Mouse (Mus musculus) cerebellum, postnatal 10 days (tissue): ENCODE results near the gene Ccdc142.

ENCODE experiments used
- DNase-seq, 2 experiments: peaks; one replicate each; pipeline ENCODE4 v3.0.0; 2021; ENCODE audit warnings: mixed read lengths in 2 of 2

Ccdc142 gene

DNA sequence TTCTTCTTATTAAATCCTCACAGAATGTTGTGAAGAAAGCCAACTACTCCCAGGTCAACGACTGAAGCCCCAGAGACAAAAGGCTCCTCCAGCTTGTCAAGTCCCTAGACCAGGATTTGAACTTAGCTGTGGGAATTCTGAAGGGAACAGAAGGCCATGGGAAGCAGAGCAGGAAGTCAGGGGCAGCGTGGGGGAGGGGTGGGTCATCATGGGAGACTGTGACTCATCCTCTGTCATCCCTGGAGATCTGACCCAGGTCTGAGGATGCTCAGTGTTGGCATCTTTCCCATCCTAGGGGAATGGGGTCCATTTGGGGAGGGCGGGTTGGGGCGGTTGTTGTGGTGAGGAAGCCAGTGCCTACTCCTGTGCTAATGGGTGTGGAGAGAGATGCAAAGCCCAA, 40.2 kb downstream of the Ccdc142 start:
- no peak for DNase-seq

DNA sequence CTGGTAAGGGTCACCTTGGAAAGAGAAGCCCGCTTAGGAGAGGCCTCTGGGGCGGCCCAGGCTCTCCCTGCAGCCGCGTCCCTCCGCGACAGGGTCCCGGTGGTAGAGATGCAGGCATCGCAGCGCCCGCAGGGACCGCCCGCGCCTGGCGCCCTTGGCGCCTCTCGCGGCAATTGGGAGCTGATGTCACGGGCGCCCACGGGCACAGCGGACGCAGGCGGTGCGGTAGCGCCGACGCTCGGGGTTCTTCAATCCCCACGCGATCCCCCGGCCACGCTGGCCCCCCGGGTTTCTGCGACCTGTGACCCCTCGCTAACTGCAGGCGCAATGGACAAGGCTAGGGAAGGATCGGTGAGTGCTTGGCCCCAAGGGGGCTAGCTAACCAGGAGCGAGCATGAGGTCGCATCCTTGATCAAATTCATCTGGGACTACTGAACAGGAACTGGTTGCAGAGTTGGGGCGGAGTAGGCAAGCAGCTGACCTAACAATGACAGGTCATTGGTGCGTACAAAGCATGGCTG, 40.9 kb downstream of the Ccdc142 start:
- DNase-seq = no peak

- DNase-seq = no peak
Observed at GRCm38 (mm10) chr6:83142886-83143285, 41.5 kb downstream of the Ccdc142 start.

- DNase-seq = no peak
Observed at GRCm38 (mm10) chr6:83145209-83145608, 43.8 kb downstream of the Ccdc142 start.

DNA sequence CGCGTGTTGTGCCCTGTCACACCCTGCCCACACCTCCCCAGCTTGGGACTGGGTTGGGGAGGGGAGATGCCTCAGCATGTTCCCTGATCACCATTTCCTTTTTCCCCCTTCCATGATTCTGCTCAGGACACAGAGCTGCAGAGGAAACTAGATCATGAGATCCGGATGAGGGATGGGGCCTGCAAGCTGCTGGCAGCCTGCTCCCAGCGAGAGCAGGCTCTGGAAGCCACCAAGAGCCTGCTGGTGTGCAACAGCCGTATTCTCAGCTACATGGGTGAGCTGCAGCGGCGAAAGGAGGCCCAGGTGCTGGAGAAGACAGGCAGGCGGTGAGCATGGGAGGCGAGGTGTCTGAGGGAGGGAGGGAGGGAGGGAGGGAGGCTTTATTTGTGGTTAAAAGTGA, 44.4 kb downstream of the Ccdc142 start:
- DNase-seq = no peak

- DNase-seq = no peak
Observed at GRCm38 (mm10) chr6:83147280-83147679, 45.9 kb downstream of the Ccdc142 start.

DNA sequence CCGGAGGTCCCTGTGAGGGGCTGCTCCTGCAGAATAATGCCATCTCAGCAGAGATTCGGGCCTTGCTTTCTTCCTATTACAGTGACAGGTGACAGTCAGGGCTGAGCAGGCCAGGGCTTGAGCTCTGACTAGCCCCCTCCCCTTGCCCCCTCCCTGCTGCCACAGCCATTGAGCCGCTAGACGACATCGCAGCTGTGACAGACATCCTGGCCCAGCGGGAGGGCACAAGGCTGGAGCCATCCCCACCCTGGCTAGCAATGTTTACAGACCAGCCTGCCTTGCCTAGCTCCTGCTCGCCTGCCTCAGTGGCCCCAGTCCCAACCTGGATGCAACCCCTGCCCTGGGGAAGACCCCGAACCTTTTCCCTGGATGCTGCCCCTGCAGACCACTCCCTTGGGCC, 50.3 kb downstream of the Ccdc142 start:
- peak; percentile 58 to 70 for DNase-seq

GRCm38 (mm10) chr6:83153038-83153437, 51.6 kb downstream of the Ccdc142 start:
- DNase-seq = no peak

GRCm38 (mm10) chr6:83153485-83153884, 52.1 kb downstream of the Ccdc142 start:
- DNase-seq = no peak

GRCm38 (mm10) chr6:83155552-83156238, 54.3 kb downstream of the Ccdc142 start:
- DNase-seq = peak; percentile 61 to 65

GRCm38 (mm10) chr6:83156259-83156684, 54.9 kb downstream of the Ccdc142 start, which contains the start of the genes Wdr54 and 1700003E16Rik:
Gene Wdr54 (minus strand): TSS chr6:83156397.
Gene 1700003E16Rik (plus strand): TSS chr6:83156404.
- DNase-seq = peak; percentile 92 to 94
